Mouse (Mus musculus): ENCODE data around the gene Mettl6. TPM values are rescaled to one million over a fixed set of nuclear protein-coding genes. Genes with fewer than 3 reads are reported as not detected.

Mettl6 gene
- polyA plus RNA-seq, 1 experiment from 2014 or later = 44.1 TPM

DNA sequence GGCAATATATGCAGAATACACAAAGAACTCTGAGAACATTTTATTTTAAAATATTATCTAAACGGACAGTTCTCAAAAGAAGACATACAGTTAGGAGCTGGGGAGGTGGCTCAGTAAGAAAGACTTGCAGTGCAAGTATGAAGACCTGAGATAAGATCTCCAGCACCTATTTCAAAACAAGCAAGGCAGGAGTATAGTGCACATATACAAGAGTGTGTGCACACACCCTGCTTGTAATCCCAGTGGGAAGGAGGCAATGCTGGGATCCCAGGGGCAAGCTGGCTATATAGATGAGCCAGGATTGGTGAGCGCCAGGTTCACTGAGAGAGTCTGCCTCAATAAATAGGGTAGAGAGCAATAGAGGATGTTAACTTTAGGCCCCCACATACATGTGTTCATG lies 21.1 kb upstream of the Mettl6 start:
- Histone ChIP-seq H3K27me3 (ENCODE audit: control insufficient read depth, insufficient read depth, low read length) (no peaks in the 10 kb centered on the region), H3K36me3 (ENCODE audit: control insufficient read depth, insufficient read depth, low read length) (no peaks in the 10 kb centered on the region), H3K27ac (ENCODE audit: low read depth, low read length) (no peak overlapping the region), H3K9ac (replicated peaks; ENCODE audit: low read depth, low read length) (no peak overlapping the region), H3K4me2 (ENCODE audit: low read depth, low read length) (no peak overlapping the region), H3K4me3 (ENCODE audit: low read depth, low read length) (no peak overlapping the region), H3K9me3 (ENCODE audit: control insufficient read depth, low read length) (no peaks in the 10 kb centered on the region), H3K4me1 (ENCODE audit: control insufficient read depth, insufficient read depth, low read length) (no peaks in the 10 kb centered on the region)
- 92% methylated on average over 2 of the region's 2 CpGs for WGBS
- no peak for ATAC-seq (ENCODE audit: low read depth)

DNA sequence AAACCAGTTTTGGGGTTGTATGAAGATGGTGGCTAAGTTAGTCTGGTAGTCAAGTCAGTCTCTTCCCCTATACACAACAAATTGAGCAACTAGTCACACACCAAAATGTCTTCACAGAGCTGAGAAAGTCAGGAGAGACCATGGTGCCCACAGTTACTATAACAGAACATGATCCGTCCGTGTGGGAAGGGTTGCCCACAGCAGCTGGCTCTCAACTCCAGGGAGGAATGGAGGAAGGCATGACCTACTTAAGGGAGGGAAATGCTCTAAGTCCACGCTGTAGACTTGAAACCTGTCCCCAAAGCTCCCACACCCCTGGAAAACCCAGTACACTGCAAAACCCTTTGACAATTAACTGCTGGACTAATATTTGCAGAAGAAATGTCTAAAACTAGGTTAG lies 15.5 kb upstream of the Mettl6 start:
- Histone ChIP-seq H3K9me3 (ENCODE audit: control insufficient read depth, low read length) (no peaks in the 10 kb centered on the region), H3K27me3 (ENCODE audit: control insufficient read depth, insufficient read depth, low read length) (no peaks in the 10 kb centered on the region), H3K9ac (replicated peaks; ENCODE audit: low read depth, low read length) (no peak overlapping the region), H3K27ac (ENCODE audit: low read depth, low read length) (no peak overlapping the region), H3K4me3 (ENCODE audit: low read depth, low read length) (no peak overlapping the region), H3K4me2 (ENCODE audit: low read depth, low read length) (no peak overlapping the region), H3K4me1 (ENCODE audit: control insufficient read depth, insufficient read depth, low read length) (no peaks in the 10 kb centered on the region), H3K36me3 (ENCODE audit: control insufficient read depth, insufficient read depth, low read length) (peaks cover 28% of the 10 kb centered on the region)
- no peak for ATAC-seq (ENCODE audit: low read depth)
- 92% methylated on average over 3 of the region's 3 CpGs for WGBS

DNA sequence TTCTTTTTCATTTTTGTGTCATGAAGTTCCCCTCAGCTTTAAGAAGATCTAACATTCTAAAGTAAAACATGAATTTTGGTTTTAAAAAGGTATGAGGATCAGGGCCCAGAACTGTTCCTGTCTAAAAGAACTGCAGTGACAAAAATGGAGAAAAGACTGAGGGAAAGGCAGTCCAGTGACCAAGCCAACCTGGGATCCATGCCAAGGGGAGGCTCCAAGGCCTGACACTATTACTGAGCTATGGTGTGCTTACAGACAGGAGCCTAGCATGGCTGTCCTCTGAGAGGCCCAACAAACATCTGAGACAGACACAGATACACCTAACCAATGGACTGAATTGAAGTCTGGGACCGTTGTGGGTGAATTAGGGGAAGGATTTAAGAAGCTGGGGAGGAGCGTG lies 15.1 kb upstream of the Mettl6 start:
- no peak overlapping the region for H3K9ac ChIP-seq (replicated peaks; ENCODE audit: low read depth, low read length)
- no peaks in the 10 kb centered on the region for H3K4me1 ChIP-seq (ENCODE audit: control insufficient read depth, insufficient read depth, low read length)
- no peak overlapping the region for H3K27ac ChIP-seq (ENCODE audit: low read depth, low read length)
- no peaks in the 10 kb centered on the region for H3K9me3 ChIP-seq (ENCODE audit: control insufficient read depth, low read length)
- H3K4me3 ChIP-seq (ENCODE audit: low read depth, low read length) = no peak overlapping the region
- 96% methylated on average over 2 of the region's 2 CpGs for WGBS
- no peak for ATAC-seq (ENCODE audit: low read depth)
- peaks cover 32% of the 10 kb centered on the region for H3K36me3 ChIP-seq (ENCODE audit: control insufficient read depth, insufficient read depth, low read length)
- H3K27me3 ChIP-seq (ENCODE audit: control insufficient read depth, insufficient read depth, low read length) = no peaks in the 10 kb centered on the region
- H3K4me2 ChIP-seq (ENCODE audit: low read depth, low read length) = no peak overlapping the region

- Histone ChIP-seq H3K9ac (replicated peaks; ENCODE audit: low read depth, low read length) (no peak overlapping the region), H3K4me3 (ENCODE audit: low read depth, low read length) (no peak overlapping the region), H3K27me3 (ENCODE audit: control insufficient read depth, insufficient read depth, low read length) (no peaks in the 10 kb centered on the region), H3K36me3 (ENCODE audit: control insufficient read depth, insufficient read depth, low read length) (peaks cover 58% of the 10 kb centered on the region), H3K4me1 (ENCODE audit: control insufficient read depth, insufficient read depth, low read length) (no peaks in the 10 kb centered on the region), H3K9me3 (ENCODE audit: control insufficient read depth, low read length) (no peaks in the 10 kb centered on the region), H3K4me2 (ENCODE audit: low read depth, low read length) (no peak overlapping the region), H3K27ac (ENCODE audit: low read depth, low read length) (no peak overlapping the region)
- no peak for ATAC-seq (ENCODE audit: low read depth)
- WGBS = 94% methylated on average over 6 of the region's 6 CpGs
Observed at GRCm38 (mm10) chr14:31506456-31506855, 11.6 kb upstream of the Mettl6 start.

- H3K4me1 ChIP-seq (ENCODE audit: control insufficient read depth, insufficient read depth, low read length) = no peaks in the 10 kb centered on the region
- no peaks in the 10 kb centered on the region for H3K27me3 ChIP-seq (ENCODE audit: control insufficient read depth, insufficient read depth, low read length)
- 95% methylated on average over 13 of the region's 13 CpGs for WGBS
- no peak overlapping the region for H3K4me3 ChIP-seq (ENCODE audit: low read depth, low read length)
- peaks cover 75% of the 10 kb centered on the region for H3K36me3 ChIP-seq (ENCODE audit: control insufficient read depth, insufficient read depth, low read length)
- H3K9me3 ChIP-seq (ENCODE audit: control insufficient read depth, low read length) = no peaks in the 10 kb centered on the region
- H3K27ac ChIP-seq (ENCODE audit: low read depth, low read length) = no peak overlapping the region
- no peak for ATAC-seq (ENCODE audit: low read depth)
- no peak overlapping the region for H3K4me2 ChIP-seq (ENCODE audit: low read depth, low read length)
- no peak overlapping the region for H3K9ac ChIP-seq (replicated peaks; ENCODE audit: low read depth, low read length)
Observed at GRCm38 (mm10) chr14:31503406-31503805, 8.6 kb upstream of the Mettl6 start.

DNA sequence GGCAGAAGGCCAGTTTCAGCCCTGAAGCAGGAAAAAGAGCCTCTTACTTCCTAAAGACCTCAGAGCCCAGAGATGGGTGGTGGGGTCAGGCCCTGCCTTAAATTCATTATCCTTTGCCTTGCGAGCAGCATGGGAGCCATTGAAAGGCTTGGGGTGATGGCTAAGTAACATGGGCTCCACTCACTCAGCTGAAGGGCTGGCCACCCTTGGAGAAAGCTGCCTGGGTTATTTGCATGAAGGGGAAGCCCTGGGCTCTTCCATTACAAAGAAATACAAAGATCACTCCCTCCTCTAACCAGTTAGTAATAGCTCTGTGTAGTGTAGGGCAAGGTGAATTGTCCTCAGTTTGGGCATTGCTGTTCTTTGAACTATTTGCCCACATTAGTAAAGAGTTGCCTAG lies 4.7 kb upstream of the Mettl6 start:
- H3K9me3 ChIP-seq (ENCODE audit: control insufficient read depth, low read length) = no peaks in the 10 kb centered on the region
- H3K4me2 ChIP-seq (ENCODE audit: low read depth, low read length) = no peak overlapping the region
- no peak overlapping the region for H3K9ac ChIP-seq (replicated peaks; ENCODE audit: low read depth, low read length)
- peaks cover 17% of the 10 kb centered on the region; the same call in 1 of the 2 replicates for H3K4me1 ChIP-seq (ENCODE audit: control insufficient read depth, insufficient read depth, low read length)
- peaks cover 44% of the 10 kb centered on the region for H3K36me3 ChIP-seq (ENCODE audit: control insufficient read depth, insufficient read depth, low read length)
- no peak for ATAC-seq (ENCODE audit: low read depth)
- H3K4me3 ChIP-seq (ENCODE audit: low read depth, low read length) = no peak overlapping the region
- WGBS = 96% methylated on average over 1 of the region's 1 CpGs
- H3K27ac ChIP-seq (ENCODE audit: low read depth, low read length) = no peak overlapping the region
- no peaks in the 10 kb centered on the region for H3K27me3 ChIP-seq (ENCODE audit: control insufficient read depth, insufficient read depth, low read length)

GRCm38 (mm10) chr14:31496241-31496646 lies 1.4 kb upstream of the Mettl6 start:
- 47% methylated on average over 7 of the region's 7 CpGs for WGBS

GRCm38 (mm10) chr14:31495538-31495937 lies 698 bp upstream of the Mettl6 start:
- H3K4me3 ChIP-seq (ENCODE audit: low read depth, low read length) = peak overlapping the region; percentile 69
- 6% methylated on average over 8 of the region's 8 CpGs for WGBS
- peaks cover 19% of the 10 kb centered on the region for H3K36me3 ChIP-seq (ENCODE audit: control insufficient read depth, insufficient read depth, low read length)
- peak overlapping the region; percentile 78; the same call in 1 of the 2 replicates for H3K27ac ChIP-seq (ENCODE audit: low read depth, low read length)
- no peak for ATAC-seq (ENCODE audit: low read depth)
- peaks cover 32% of the 10 kb centered on the region for H3K4me1 ChIP-seq (ENCODE audit: control insufficient read depth, insufficient read depth, low read length)
- no peaks in the 10 kb centered on the region for H3K9me3 ChIP-seq (ENCODE audit: control insufficient read depth, low read length)
- H3K9ac ChIP-seq (replicated peaks; ENCODE audit: low read depth, low read length) = peak overlapping the region; percentile 76
- no peaks in the 10 kb centered on the region for H3K27me3 ChIP-seq (ENCODE audit: control insufficient read depth, insufficient read depth, low read length)
- H3K4me2 ChIP-seq (ENCODE audit: low read depth, low read length) = peak overlapping the region; percentile 85

More at GRCm38 (mm10) chr14:31496241-31496646, 1.4 kb upstream of the Mettl6 start:
- no peak overlapping the region for H3K27ac ChIP-seq (ENCODE audit: low read depth, low read length)
- no peak for ATAC-seq (ENCODE audit: low read depth)
- no peaks in the 10 kb centered on the region for H3K9me3 ChIP-seq (ENCODE audit: control insufficient read depth, low read length)
- H3K27me3 ChIP-seq (ENCODE audit: control insufficient read depth, insufficient read depth, low read length) = no peaks in the 10 kb centered on the region
- no peak overlapping the region; the same call in 1 of the 2 replicates for H3K9ac ChIP-seq (replicated peaks; ENCODE audit: low read depth, low read length)
- peak overlapping the region; percentile 69; the same call in 1 of the 2 replicates for H3K4me3 ChIP-seq (ENCODE audit: low read depth, low read length)
- peaks cover 32% of the 10 kb centered on the region for H3K4me1 ChIP-seq (ENCODE audit: control insufficient read depth, insufficient read depth, low read length)
- H3K4me2 ChIP-seq (ENCODE audit: low read depth, low read length) = peak overlapping the region; percentile 85
- H3K36me3 ChIP-seq (ENCODE audit: control insufficient read depth, insufficient read depth, low read length) = peaks cover 20% of the 10 kb centered on the region

DNA sequence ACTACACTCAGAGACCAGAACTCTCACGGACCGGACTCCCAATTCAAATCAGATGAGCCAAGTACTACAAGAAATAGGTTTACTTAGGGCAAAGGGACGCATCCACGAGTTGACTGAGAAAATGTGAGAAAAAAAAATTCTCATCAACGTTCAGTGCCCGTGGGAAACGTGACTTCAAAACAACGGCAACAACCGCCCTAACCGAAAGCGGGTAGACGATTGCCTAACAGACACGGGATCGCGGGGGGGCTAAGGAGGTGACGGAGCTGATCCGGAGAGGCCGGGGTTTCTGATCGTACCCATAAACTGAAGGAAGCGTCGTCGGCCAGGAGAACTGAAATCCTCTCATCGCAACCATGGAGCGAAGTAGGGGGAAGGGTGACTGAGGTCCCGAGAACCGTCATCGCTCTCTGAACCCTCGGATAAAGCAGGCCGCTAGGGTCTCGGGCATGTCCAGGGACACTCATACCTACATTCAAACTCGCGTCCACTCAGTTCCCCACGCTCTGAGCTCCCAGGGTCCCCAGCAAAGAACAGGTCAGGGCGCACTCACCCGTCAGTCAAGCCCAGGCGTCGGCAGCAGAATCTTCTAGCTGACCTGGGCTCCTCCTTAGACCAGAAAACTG lies 378 bp downstream of the Mettl6 start, which contains the start of gene Eaf1:
Gene Eaf1 (plus strand): TSS at position 51 of the 626 bp plus-strand sequence.
- Histone ChIP-seq H3K36me3 (ENCODE audit: control insufficient read depth, insufficient read depth, low read length) (peaks cover 14% of the 10 kb centered on the region; the same call in 1 of the 2 replicates), H3K4me1 (ENCODE audit: control insufficient read depth, insufficient read depth, low read length) (peaks cover 32% of the 10 kb centered on the region), H3K9ac (replicated peaks; ENCODE audit: low read depth, low read length) (peak within 1 kb of the TSS; percentile 76), H3K9me3 (ENCODE audit: control insufficient read depth, low read length) (no peaks in the 10 kb centered on the region), H3K4me3 (ENCODE audit: low read depth, low read length) (peak within 1 kb of the TSS; percentile 69), H3K27ac (ENCODE audit: low read depth, low read length) (peak within 1 kb of the TSS; percentile 78), H3K27me3 (ENCODE audit: control insufficient read depth, insufficient read depth, low read length) (no peaks in the 10 kb centered on the region), H3K4me2 (ENCODE audit: low read depth, low read length) (peak within 1 kb of the TSS; percentile 85)
- no peak; the same call in none of the 2 replicates for ATAC-seq (ENCODE audit: low read depth)
- WGBS = under 1% methylated on average over 37 of the region's 37 CpGs
